In the genomic region with DNA sequence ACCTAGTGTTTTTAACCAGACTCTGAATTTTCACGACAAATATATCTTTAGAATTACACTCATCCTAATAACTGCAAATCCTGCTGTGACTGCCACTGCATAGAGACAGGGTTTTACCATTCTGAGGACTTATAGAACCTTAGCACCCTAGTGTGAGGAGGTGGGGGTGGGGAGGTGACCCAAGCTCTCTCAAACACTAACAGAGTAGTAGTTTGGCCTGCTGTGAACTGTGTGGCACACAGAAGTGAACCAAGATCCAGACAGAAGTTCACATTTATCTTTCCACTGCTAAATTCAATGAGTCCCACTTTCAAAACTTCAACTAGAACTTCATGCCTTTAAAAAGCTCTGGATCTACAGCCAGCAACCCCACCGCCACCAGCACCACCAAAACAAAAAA, we compare ENCODE assay signal across 29 mouse cellular contexts. TPM values are rescaled to one million over a fixed set of nuclear protein-coding genes. Genes with fewer than 3 reads are reported as not detected.
"Had no signal": no experiment of that assay in that cellular context is flagged by ENCODE, and none has a peak within 500 bp of the region (broad histone marks: within the 10 kb centered on the region; RNA-seq: fewer than 3 reads in every experiment).

No protein-coding gene starts in this region.

- H3K36me3 ChIP-seq: heart, embryonic 10.5 days; heart, embryonic 12.5 days; hindbrain, embryonic 10.5 days; hindbrain, embryonic 12.5 days; limb, embryonic 13.5 days; liver, embryonic 13.5 days; liver, embryonic 15.5 days had no signal

- H3K27ac ChIP-seq: gastrocnemius, adult 2 months; heart, embryonic 10.5 days; hindbrain, embryonic 10.5 days; hindbrain, embryonic 12.5 days; hindbrain, embryonic 14.5 days; left cerebral cortex, adult 2 months; limb, embryonic 13.5 days; liver, embryonic 13.5 days; liver, embryonic 15.5 days had no signal

- H3K9me3 ChIP-seq: heart, embryonic 10.5 days; heart, embryonic 12.5 days; hindbrain, embryonic 10.5 days; hindbrain, embryonic 12.5 days; limb, embryonic 13.5 days; liver, embryonic 13.5 days; liver, embryonic 15.5 days had no signal

- H3K9ac ChIP-seq: heart, embryonic 12.5 days; hindbrain, embryonic 12.5 days; hindbrain, embryonic 14.5 days; limb, embryonic 13.5 days; liver, embryonic 13.5 days; liver, embryonic 15.5 days; liver, postnatal 0 days had no signal

- ATAC-seq: forebrain, embryonic 16.5 days; hindbrain, embryonic 16.5 days; liver, postnatal 0 days had no signal

- DNase-seq: gastrocnemius, adult 2 months; gastrocnemius, postnatal 10 days; gastrocnemius, postnatal 25 days; heart, adult 18-20 months; heart, postnatal 10 days; heart, postnatal 4 days; kidney, adult 18-20 months; kidney, postnatal 10 days; kidney, postnatal 25 days; kidney, postnatal 4 days; layer of hippocampus, adult 9-11 months; liver; liver, embryonic 13.5 days; liver, postnatal 0 days had no signal

- H3K27me3 ChIP-seq: heart, embryonic 12.5 days; liver, embryonic 13.5 days; liver, embryonic 15.5 days had no signal

- H3K4me2 ChIP-seq: heart, embryonic 12.5 days; hindbrain, embryonic 12.5 days; hindbrain, embryonic 14.5 days; limb, embryonic 13.5 days; liver, embryonic 13.5 days; liver, embryonic 15.5 days had no signal

- H3K4me1 ChIP-seq: heart, embryonic 10.5 days; hindbrain, embryonic 10.5 days; hindbrain, embryonic 12.5 days; liver, embryonic 13.5 days; liver, embryonic 15.5 days had no signal

- H3K4me3 ChIP-seq: gastrocnemius, adult 2 months; heart, embryonic 10.5 days; heart, embryonic 12.5 days; hindbrain, embryonic 10.5 days; hindbrain, embryonic 12.5 days; left cerebral cortex, adult 2 months; limb, embryonic 13.5 days; liver, embryonic 13.5 days; liver, embryonic 15.5 days had no signal

RNA-seq across cellular contexts. Expression of a gene that starts 18.9 kb away (rescaled TPM):
- total RNA-seq: gastrocnemius, adult 2 months; gastrocnemius, postnatal 10 days; gastrocnemius, postnatal 25 days; granulocyte monocyte progenitor cell, adult 5-6 weeks; heart, adult 8-10 months; heart, postnatal 10 days; heart, postnatal 25 days; heart, postnatal 4 days had no signal
- polyA plus RNA-seq: forebrain, embryonic 16.5 days; heart, embryonic 10.5 days; heart, embryonic 12.5 days; intestine, embryonic 14.5 days; limb, embryonic 11.5 days; liver, embryonic 13.5 days had no signal
